Mouse (Mus musculus) CH12.LX (cell line): ENCODE measurements around the gene Pclo. TPM values are rescaled to one million over a fixed set of nuclear protein-coding genes. Genes with fewer than 3 reads are reported as not detected.
"Not testable (repeated sequence)": the region's sequence is repeated elsewhere in the genome, so short reads cannot be mapped to it uniquely, and the experiment has no call there.

Source experiments
- DNase-seq: peaks from one replicate; pipeline ENCODE4 v3.0.0-alpha.2; 2013; ENCODE audit errors: extremely low read depth
- H3K27ac ChIP-seq: 2 replicates; pipeline ENCODE4 v1.5.1; 2012; ENCODE audit warnings: low read depth, mild to moderate bottlenecking, control low read depth, moderate library complexity; ENCODE audit not compliant: insufficient read depth
- H3K27me3 ChIP-seq: replicated peaks from 2 replicates; pipeline ENCODE3; 2012; ENCODE audit warnings: inconsistent platforms
- H3K36me3 ChIP-seq, 2 experiments: replicated peaks in 1 of 2; 2 replicates each; pipeline versions ENCODE3 to v1.6.1; 2012; ENCODE audit warnings: inconsistent platforms in 1 of 2, low read length in 1 of 2, mild to moderate bottlenecking in 1 of 2, mixed read lengths in 1 of 2, moderate library complexity in 1 of 2; ENCODE audit not compliant: control insufficient read depth in 1 of 2, insufficient read depth in 1 of 2
- H3K4me1 ChIP-seq, 2 experiments: 2 replicates each; pipeline ENCODE4 v1.6.1; 2012; ENCODE audit warnings: inconsistent platforms in 1 of 2, moderate library complexity in 1 of 2; ENCODE audit not compliant: insufficient read depth in 2 of 2, control insufficient read depth in 1 of 2
- H3K4me2 ChIP-seq: 2 replicates; pipeline ENCODE4 v1.6.1; 2012; ENCODE audit warnings: low read depth, mild to moderate bottlenecking, control low read depth; ENCODE audit not compliant: poor library complexity, insufficient read depth, severe bottlenecking
- H3K4me3 ChIP-seq, 3 experiments: fragments of 150-350 bp in 1 of 3; sonication (generic) in 1 of 3; replicated peaks in 1 of 3; 2 replicates each; pipeline versions ENCODE3 to v1.5.1; 2011 to 2012; ENCODE audit warnings: low read depth in 2 of 3, low read length in 2 of 3, mild to moderate bottlenecking in 2 of 3, moderate library complexity in 2 of 3, control low read depth in 1 of 3, improper control_type of control experiment in 1 of 3, inconsistent platforms in 1 of 3, mixed read lengths in 1 of 3; ENCODE audit not compliant: poor library complexity in 1 of 3
- H3K79me2 ChIP-seq: replicated peaks from 2 replicates; pipeline ENCODE4 v1.6.1; 2012; ENCODE audit warnings: mild to moderate bottlenecking, moderate library complexity; ENCODE audit not compliant: control insufficient read depth, poor library complexity, insufficient read depth, severe bottlenecking; ENCODE audit errors: extremely low read depth
- H3K9ac ChIP-seq: 2 replicates; pipeline ENCODE4 v1.6.1; 2012; ENCODE audit warnings: low read depth, mild to moderate bottlenecking, control low read depth, moderate library complexity; ENCODE audit not compliant: insufficient read depth
- H3K9me3 ChIP-seq: replicated peaks from 2 replicates; pipeline ENCODE3; 2012; ENCODE audit warnings: low read length, inconsistent platforms, mixed read lengths
- BHLHE40 ChIP-seq: IDR thresholded peaks from 2 replicates; pipeline ENCODE4 v1.6.1; 2011; ENCODE audit warnings: mild to moderate bottlenecking, low read depth, low read length, improper control_type of control experiment
- CHD1 ChIP-seq: IDR thresholded peaks from 2 replicates; pipeline ENCODE4 v1.6.1; 2012; ENCODE audit warnings: low read depth, low read length, improper control_type of control experiment, inconsistent platforms
- CHD2 ChIP-seq: IDR thresholded peaks from 2 replicates; pipeline ENCODE4 v1.6.1; 2011; ENCODE audit warnings: low read length, improper control_type of control experiment
- CTCF ChIP-seq, 2 experiments: IDR thresholded peaks in 1 of 2; conservative IDR thresholded peaks in 1 of 2; 2 replicates each; pipeline ENCODE4 v1.5.1; 2011 to 2012; ENCODE audit warnings: low read depth in 2 of 2, low read length in 2 of 2, improper control_type of control experiment in 1 of 2, inconsistent platforms in 1 of 2, mild to moderate bottlenecking in 1 of 2, moderate library complexity in 1 of 2
- E2F4 ChIP-seq: IDR thresholded peaks from 2 replicates; pipeline ENCODE4 v1.6.1; 2011; ENCODE audit warnings: low read depth, low read length, improper control_type of control experiment; ENCODE audit not compliant: insufficient replicate concordance
- ETS1 ChIP-seq: conservative IDR thresholded peaks from 2 replicates; pipeline ENCODE4 v1.6.1; 2012; ENCODE audit warnings: low read depth, mild to moderate bottlenecking, inconsistent platforms, low read length, improper control_type of control experiment, moderate library complexity
- IRF4 ChIP-seq: IDR thresholded peaks from 2 replicates; pipeline ENCODE4 v1.6.1; 2014; ENCODE audit warnings: low read depth, mild to moderate bottlenecking, inconsistent platforms, low read length, improper control_type of control experiment
- JUN ChIP-seq: IDR thresholded peaks from 2 replicates; pipeline ENCODE4 v1.6.1; 2011; ENCODE audit warnings: low read depth, mild to moderate bottlenecking, low read length, improper control_type of control experiment, moderate library complexity; ENCODE audit not compliant: insufficient read depth
- MAX ChIP-seq: IDR thresholded peaks from 2 replicates; pipeline ENCODE4 v1.6.1; 2011; ENCODE audit warnings: low read length, improper control_type of control experiment
- POLR2A ChIP-seq: IDR thresholded peaks from 2 replicates; pipeline ENCODE4 v1.6.1; 2011; ENCODE audit warnings: low read depth, mild to moderate bottlenecking, improper control_type of control experiment, low read length
- POLR2AphosphoS2 ChIP-seq: IDR thresholded peaks from 2 replicates; pipeline ENCODE4 v1.6.1; 2011; ENCODE audit warnings: low read depth, low read length, improper control_type of control experiment
- RAD21 ChIP-seq: IDR thresholded peaks from 2 replicates; pipeline ENCODE4 v1.6.1; 2011; ENCODE audit warnings: low read depth, mild to moderate bottlenecking, low read length, improper control_type of control experiment, moderate library complexity
- SIN3A ChIP-seq: IDR thresholded peaks from 2 replicates; pipeline ENCODE4 v1.6.1; 2012; ENCODE audit warnings: low read length, improper control_type of control experiment, inconsistent platforms
- TBP ChIP-seq: conservative IDR thresholded peaks from 2 replicates; pipeline ENCODE4 v1.6.1; 2011; ENCODE audit warnings: low read depth, low read length, improper control_type of control experiment
- TCF12 ChIP-seq: IDR thresholded peaks from 2 replicates; pipeline ENCODE4 v1.6.1; 2014; ENCODE audit warnings: low read depth, mild to moderate bottlenecking, inconsistent platforms, low read length, improper control_type of control experiment
- USF1 ChIP-seq: IDR thresholded peaks from 2 replicates; pipeline ENCODE4 v1.6.1; 2014; ENCODE audit warnings: low read depth, mild to moderate bottlenecking, inconsistent platforms, low read length, improper control_type of control experiment
- ZC3H11A ChIP-seq: IDR thresholded peaks from 2 replicates; pipeline ENCODE4 v1.6.1; 2012; ENCODE audit warnings: low read depth, mild to moderate bottlenecking, inconsistent platforms, low read length, improper control_type of control experiment
- ZKSCAN1 ChIP-seq: IDR thresholded peaks from 2 replicates; pipeline ENCODE4 v1.6.1; 2012; ENCODE audit warnings: low read depth, inconsistent platforms, low read length, improper control_type of control experiment, borderline replicate concordance
- dilution Hi-C: fragments of 300-500 bp; cut with MboI; formaldehyde crosslinking; loops from 2 replicates; pipeline ENCODE4 v1.14.3; 2020; ENCODE audit warnings: low sequenced_read_pairs; ENCODE audit not compliant: extremely low pct_unique_long_range_greater_than_20kb, extremely low pct_ligation_motif_present
- in situ Hi-C: fragments of 300-500 bp; cut with MboI; formaldehyde crosslinking; loops from 3 replicates; pipeline ENCODE4 v1.14.3; 2019; ENCODE audit warnings: low sequenced_read_pairs, low pct_ligation_motif_present, low pct_unique_long_range_greater_than_20kb, mixed read lengths
- polyA plus RNA-seq: library from polyadenylated mRNA; unstranded; fragments of >175 nt; gene quantifications from 2 replicates; pipeline ENCODE4 v1.2.1, GENCODE M21; 2012; ENCODE audit warnings: low read depth; ENCODE audit not compliant: insufficient read length
- total RNA-seq, 2 experiments: library from RNA; depleted of rRNA; stranded (reverse); fragments of 300-350 nt in 1 of 2; fragments of >200 nt in 1 of 2; gene quantifications; 2 replicates each; pipeline ENCODE4 v1.2.3; 2012 to 2014

Gene Pclo
- total and polyA plus RNA-seq, 3 experiments: not detected

- DNase-seq: no peak
- no peaks in the 10 kb centered on the region for H3K27me3 ChIP-seq
- in situ Hi-C loops: no loop called here
- no peaks in the 10 kb centered on the region for H3K4me1 ChIP-seq
- no peak overlapping the region for H3K9ac ChIP-seq
- no peak overlapping the region for H3K4me2 ChIP-seq
- no peaks in the 10 kb centered on the region for H3K79me2 ChIP-seq
- H3K9me3 ChIP-seq: peaks cover 64% of the 10 kb centered on the region
- no peak overlapping the region for H3K4me3 ChIP-seq
- no peaks in the 10 kb centered on the region for H3K36me3 ChIP-seq
- TF ChIP-seq ZC3H11A (no peak), RAD21 (no peak), ZKSCAN1 (no peak), TBP (no peak), IRF4 (no peak), E2F4 (no peak), POLR2AphosphoS2 (no peak), BHLHE40 (no peak), ETS1 (no peak), CHD2 (no peak), POLR2A (no peak), JUN (no peak), CHD1 (no peak), SIN3A (no peak), TCF12 (no peak), USF1 (no peak), MAX (no peak)
- dilution Hi-C loops: no loop called here
- no peak overlapping the region for H3K27ac ChIP-seq
Measured at GRCm38 (mm10) chr5:14892242-14892641, 377.5 kb downstream of the Pclo start.

GRCm38 (mm10) chr5:14903539-14903938, 388.8 kb downstream of the Pclo start:
- H3K79me2 ChIP-seq, H3K9me3 ChIP-seq, H3K9ac ChIP-seq, H3K27me3 ChIP-seq, H3K4me3 ChIP-seq: not testable (repeated sequence)
- TF ChIP-seq CTCF (conservative IDR thresholded peaks at IDR 0.05 in 1 of 2, IDR thresholded peaks at IDR 0.05 in 1 of 2; ENCODE audit: low read depth in 2 of 2, low read length in 2 of 2): peak in 1 of 2 experiments; percentile 14; a peak in 2 of 4 replicates
- TF ChIP-seq, all 38 proteins: peak for 1; not testable (repeated sequence) for 37
- dilution Hi-C loops, in situ Hi-C loops, H3K4me2 ChIP-seq, H3K36me3 ChIP-seq, H3K4me1 ChIP-seq, H3K27ac ChIP-seq, DNase-seq: not testable (repeated sequence)
